Mouse (Mus musculus) intestine, embryonic 16.5 days (tissue): ENCODE data around the gene Pafah2. TPM values are rescaled to one million over a fixed set of nuclear protein-coding genes. Genes with fewer than 3 reads are reported as not detected.

Experiments used
- ATAC-seq: fragments of 200-750 bp; cut with Nextera tagmentation; 2 replicates; pipeline ENCODE4 v1.8.0; 2017; ENCODE audit warnings: moderate TSS enrichment, moderate library complexity
- H3K27ac ChIP-seq: fragments of 300-500 bp; sonication (generic); 2 replicates; pipeline ENCODE4 v1.5.1; 2014; ENCODE audit warnings: mild to moderate bottlenecking, low read length
- H3K27me3 ChIP-seq: fragments of 300-500 bp; sonication (generic); replicated peaks from 2 replicates; pipeline ENCODE4 v1.6.1; 2014; ENCODE audit warnings: low read length, control low read depth, mixed read lengths; ENCODE audit not compliant: control insufficient read depth, insufficient read depth
- H3K36me3 ChIP-seq: fragments of 300-500 bp; sonication (generic); 2 replicates; pipeline ENCODE4 v1.6.1; 2014; ENCODE audit warnings: low read length, control low read depth; ENCODE audit not compliant: control insufficient read depth, insufficient read depth
- H3K4me1 ChIP-seq: fragments of 300-500 bp; sonication (generic); 2 replicates; pipeline ENCODE4 v1.6.1; 2014; ENCODE audit warnings: low read length, control low read depth, mixed read lengths; ENCODE audit not compliant: control insufficient read depth, insufficient read depth
- H3K4me2 ChIP-seq: fragments of 300-500 bp; sonication (generic); 2 replicates; pipeline ENCODE4 v1.6.1; 2014; ENCODE audit warnings: low read depth, low read length, control low read depth
- H3K4me3 ChIP-seq: fragments of 300-500 bp; sonication (generic); 2 replicates; pipeline ENCODE4 v1.5.1; 2014; ENCODE audit warnings: mild to moderate bottlenecking, low read length
- H3K9ac ChIP-seq: fragments of 300-500 bp; sonication (generic); 2 replicates; pipeline ENCODE4 v1.6.1; 2014; ENCODE audit warnings: low read depth, low read length
- H3K9me3 ChIP-seq: fragments of 300-500 bp; sonication (generic); 2 replicates; pipeline ENCODE4 v1.6.1; 2016; ENCODE audit warnings: low read length, control low read depth; ENCODE audit not compliant: control insufficient read depth
- WGBS: fragments of 180-500 bp; shearing (Covaris S2); extraction: QIAGEN DNeasy Blood & Tissue Kit; methylation state at CpG from one replicate; pipeline ENCODE4 v1.1.7; 2014; 5-methylcytosine and 5-hydroxymethylcytosine counted together
- polyA plus RNA-seq: library from polyadenylated mRNA; unstranded; fragments of >200 nt; fragmentation: Nextera tagmentation; extraction: Ambion mirVana; gene quantifications from 2 replicates; pipeline ENCODE4 v1.2.1, GENCODE M21; 2015

Pafah2 gene
- polyA plus RNA-seq, 1 experiment from 2014 or later: 61.6 TPM

DNA sequence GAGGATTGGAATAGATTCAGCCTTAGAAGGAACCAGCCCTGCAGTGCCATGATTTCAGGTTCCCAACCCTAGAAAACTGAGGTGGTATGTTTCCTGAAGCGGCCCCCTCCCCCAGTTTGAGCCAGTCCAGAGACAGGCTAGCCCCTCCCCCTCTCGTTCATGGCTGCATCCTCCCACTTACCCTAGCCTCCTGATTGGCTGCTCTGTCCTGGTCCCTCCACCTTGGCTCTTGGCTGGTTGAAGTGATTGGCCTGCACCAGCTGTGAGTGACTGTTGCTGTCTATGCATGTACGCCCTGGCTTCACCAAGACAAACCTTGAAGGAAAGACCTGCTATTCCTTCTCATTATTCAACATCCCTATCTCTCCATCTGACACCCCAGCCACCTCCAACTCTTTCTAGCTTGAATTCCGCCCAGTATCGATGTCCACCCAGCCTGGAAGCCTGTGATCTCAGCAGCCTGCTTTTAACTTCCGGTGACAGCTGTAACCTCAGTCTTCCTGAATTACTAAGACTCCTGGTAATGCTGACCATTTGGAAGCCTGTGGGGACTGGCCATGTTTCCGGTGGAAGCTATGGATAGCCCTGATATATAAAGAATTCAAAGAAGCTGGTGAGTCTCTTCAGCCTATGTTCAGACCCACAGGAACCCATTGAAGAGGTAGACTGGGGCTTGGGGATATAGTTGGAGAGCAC lies 61.2 kb downstream of the Pafah2 start:
- ATAC-seq: no peak
- Histone ChIP-seq H3K9ac (no peak overlapping the region), H3K4me2 (no peak overlapping the region), H3K27me3 (peaks cover 8% of the 10 kb centered on the region; the same call in 1 of the 2 replicates), H3K36me3 (no peaks in the 10 kb centered on the region), H3K27ac (no peak overlapping the region), H3K4me3 (no peak overlapping the region), H3K4me1 (peaks cover 6% of the 10 kb centered on the region; the same call in 1 of the 2 replicates), H3K9me3 (no peaks in the 10 kb centered on the region)
- WGBS: 54% methylated on average over 7 of the region's 7 CpGs

DNA sequence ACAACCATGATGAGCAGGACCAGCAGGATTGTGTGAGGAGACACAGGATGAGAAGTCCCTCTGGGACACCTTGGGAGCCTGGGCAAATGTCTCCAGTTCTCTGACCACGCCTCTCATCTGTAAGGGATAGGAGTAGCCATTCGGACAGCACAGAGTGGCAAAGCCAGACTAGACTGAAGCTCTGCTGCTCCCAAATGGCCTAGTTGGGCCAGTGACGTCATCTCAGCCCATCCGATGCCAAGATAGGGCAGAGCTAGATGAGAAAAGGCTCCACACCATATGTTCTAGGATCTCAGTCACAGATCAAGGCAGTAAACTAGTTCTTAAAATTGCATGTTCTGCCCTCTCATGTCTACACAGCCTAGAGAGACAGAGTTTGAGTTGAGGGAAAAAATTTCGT lies 62.7 kb downstream of the Pafah2 start:
- ATAC-seq: no peak
- Histone ChIP-seq H3K27me3 (peaks cover 2% of the 10 kb centered on the region; the same call in 1 of the 2 replicates), H3K9ac (no peak overlapping the region), H3K36me3 (no peaks in the 10 kb centered on the region), H3K9me3 (no peaks in the 10 kb centered on the region), H3K4me3 (no peak overlapping the region), H3K27ac (no peak overlapping the region), H3K4me2 (no peak overlapping the region), H3K4me1 (peaks cover 6% of the 10 kb centered on the region; the same call in 1 of the 2 replicates)
- 76% methylated on average over 5 of the region's 5 CpGs for WGBS

DNA sequence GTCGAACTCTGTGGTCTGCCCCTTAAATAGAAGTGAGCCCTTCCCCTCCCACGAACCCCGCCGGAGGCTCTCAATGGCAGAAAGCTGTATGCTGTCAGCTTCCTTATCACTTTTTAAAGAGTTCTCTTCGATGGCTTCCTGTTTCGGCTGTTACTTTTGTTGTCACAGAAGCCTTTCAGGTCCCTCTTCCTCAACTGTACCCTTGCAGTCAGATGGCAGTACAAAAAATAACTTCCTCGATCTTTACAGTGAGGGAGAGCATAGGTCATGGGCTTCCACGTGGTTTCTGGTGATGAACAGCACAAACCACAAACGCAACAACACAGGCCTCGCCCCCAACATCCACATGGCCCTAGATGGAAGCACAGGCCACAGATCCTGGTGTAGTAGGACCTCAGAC lies 64.2 kb downstream of the Pafah2 start:
- Histone ChIP-seq H3K27me3 (no peaks in the 10 kb centered on the region), H3K27ac (no peak overlapping the region), H3K36me3 (no peaks in the 10 kb centered on the region), H3K9me3 (no peaks in the 10 kb centered on the region), H3K4me3 (no peak overlapping the region), H3K4me2 (no peak overlapping the region), H3K9ac (no peak overlapping the region), H3K4me1 (peaks cover 3% of the 10 kb centered on the region; the same call in 1 of the 2 replicates)
- WGBS: 76% methylated on average over 10 of the region's 10 CpGs
- ATAC-seq: no peak

DNA sequence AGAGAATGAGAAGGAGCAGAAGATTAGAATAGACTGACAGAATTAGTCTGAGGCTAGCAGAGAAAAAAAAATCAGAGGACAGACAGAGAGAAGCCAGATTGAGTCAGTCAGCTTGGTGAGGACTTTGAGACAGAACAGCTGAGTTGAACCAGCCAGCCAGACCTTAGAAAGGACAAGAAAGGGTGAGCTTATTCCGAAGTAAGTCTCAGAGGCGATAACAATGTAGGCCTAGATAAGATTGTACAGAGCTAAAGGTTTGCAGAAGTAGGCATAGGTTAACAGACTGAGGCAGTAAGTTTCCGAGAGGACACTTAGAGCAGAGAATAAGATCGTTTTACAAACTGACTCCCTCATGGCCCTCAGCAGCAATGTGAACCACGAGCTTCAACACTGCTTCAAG lies 65.1 kb downstream of the Pafah2 start:
- H3K36me3 ChIP-seq: no peaks in the 10 kb centered on the region
- H3K9me3 ChIP-seq: no peaks in the 10 kb centered on the region
- no peaks in the 10 kb centered on the region for H3K4me1 ChIP-seq
- H3K9ac ChIP-seq: no peak overlapping the region
- 72% methylated on average over 5 of the region's 5 CpGs for WGBS
- no peak overlapping the region for H3K4me3 ChIP-seq
- H3K27me3 ChIP-seq: no peaks in the 10 kb centered on the region
- no peak for ATAC-seq
- H3K4me2 ChIP-seq: no peak overlapping the region
- H3K27ac ChIP-seq: no peak overlapping the region

DNA sequence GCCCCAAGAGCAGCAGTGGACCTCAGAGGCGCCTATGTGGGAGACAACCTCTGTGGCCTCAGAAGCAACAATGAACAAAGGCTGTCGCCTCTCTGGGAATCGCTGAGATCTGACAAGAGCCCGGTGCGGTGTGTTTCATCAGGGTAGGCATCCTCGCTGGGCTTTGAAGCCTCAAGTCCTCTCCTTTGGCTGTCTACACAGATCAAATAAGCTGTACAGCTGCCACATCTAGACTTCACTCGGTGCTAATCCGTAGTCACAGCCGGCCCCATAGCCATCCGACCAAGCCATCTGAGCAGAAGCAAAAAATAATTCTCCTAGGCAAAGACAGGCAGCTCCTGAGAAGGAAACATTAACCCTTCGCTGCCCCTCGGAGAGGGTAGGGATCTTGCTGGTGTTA lies 69.7 kb downstream of the Pafah2 start:
- H3K9me3 ChIP-seq: no peaks in the 10 kb centered on the region
- no peak overlapping the region for H3K4me3 ChIP-seq
- no peak overlapping the region; the same call in 1 of the 2 replicates for H3K9ac ChIP-seq
- no peak overlapping the region for H3K27ac ChIP-seq
- H3K36me3 ChIP-seq: 0 out of 2 replicates have a peak, but pooled peaks cover under 1% of the 10 kb centered on the region
- ATAC-seq: no peak
- peaks cover 5% of the 10 kb centered on the region; the same call in 1 of the 2 replicates for H3K4me1 ChIP-seq
- no peak overlapping the region for H3K4me2 ChIP-seq
- WGBS: 45% methylated on average over 12 of the region's 12 CpGs
- H3K27me3 ChIP-seq: no peaks in the 10 kb centered on the region

DNA sequence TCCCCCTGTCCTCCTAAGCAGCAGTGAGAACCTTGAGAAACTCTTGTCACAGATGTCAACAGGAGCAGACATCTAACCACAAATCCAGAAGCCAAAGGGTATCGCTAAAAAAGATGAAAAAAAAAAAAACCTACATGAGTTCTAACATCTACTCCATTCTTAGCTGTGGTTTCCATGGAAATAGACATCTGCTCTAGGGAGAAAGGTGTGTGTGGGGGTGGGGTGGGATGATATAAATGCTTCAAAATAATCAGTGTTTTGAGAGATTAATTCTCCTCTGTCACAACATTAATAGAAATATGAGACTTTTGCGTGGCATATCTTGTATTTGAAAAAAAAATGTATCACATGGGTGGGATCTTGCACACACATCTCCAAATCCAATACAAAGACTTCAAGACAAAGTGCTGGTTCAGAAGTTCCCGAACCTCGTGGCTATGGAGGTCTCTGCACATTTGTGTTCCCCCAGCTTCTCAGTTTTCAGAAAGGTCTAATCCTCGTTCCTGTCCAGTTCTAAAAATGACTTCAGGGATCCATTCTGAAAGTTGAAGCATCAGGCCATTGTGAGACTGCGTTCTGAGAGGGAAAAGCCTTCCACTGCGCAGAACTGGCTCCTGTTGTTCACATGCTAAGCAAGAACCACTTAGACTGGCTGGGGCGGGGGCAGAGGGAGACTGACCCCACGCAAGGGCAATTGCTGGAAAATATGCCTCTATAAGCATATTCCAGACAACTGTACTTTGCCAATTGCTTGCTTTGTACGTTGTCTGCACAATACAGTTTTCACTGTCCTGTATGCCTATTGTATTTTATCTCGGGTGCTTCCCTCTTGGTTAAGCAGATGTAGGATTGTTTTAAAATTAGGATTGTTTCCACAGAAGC lies 70.5 kb downstream of the Pafah2 start:
- H3K4me2 ChIP-seq: no peak overlapping the region
- ATAC-seq: no peak
- no peak overlapping the region for H3K4me3 ChIP-seq
- H3K9me3 ChIP-seq: no peaks in the 10 kb centered on the region
- H3K27me3 ChIP-seq: no peaks in the 10 kb centered on the region
- H3K36me3 ChIP-seq: peaks cover 8% of the 10 kb centered on the region
- no peak overlapping the region for H3K9ac ChIP-seq
- no peak overlapping the region for H3K27ac ChIP-seq
- peaks cover 5% of the 10 kb centered on the region; the same call in 1 of the 2 replicates for H3K4me1 ChIP-seq
- 68% methylated on average over 11 of the region's 11 CpGs for WGBS

DNA sequence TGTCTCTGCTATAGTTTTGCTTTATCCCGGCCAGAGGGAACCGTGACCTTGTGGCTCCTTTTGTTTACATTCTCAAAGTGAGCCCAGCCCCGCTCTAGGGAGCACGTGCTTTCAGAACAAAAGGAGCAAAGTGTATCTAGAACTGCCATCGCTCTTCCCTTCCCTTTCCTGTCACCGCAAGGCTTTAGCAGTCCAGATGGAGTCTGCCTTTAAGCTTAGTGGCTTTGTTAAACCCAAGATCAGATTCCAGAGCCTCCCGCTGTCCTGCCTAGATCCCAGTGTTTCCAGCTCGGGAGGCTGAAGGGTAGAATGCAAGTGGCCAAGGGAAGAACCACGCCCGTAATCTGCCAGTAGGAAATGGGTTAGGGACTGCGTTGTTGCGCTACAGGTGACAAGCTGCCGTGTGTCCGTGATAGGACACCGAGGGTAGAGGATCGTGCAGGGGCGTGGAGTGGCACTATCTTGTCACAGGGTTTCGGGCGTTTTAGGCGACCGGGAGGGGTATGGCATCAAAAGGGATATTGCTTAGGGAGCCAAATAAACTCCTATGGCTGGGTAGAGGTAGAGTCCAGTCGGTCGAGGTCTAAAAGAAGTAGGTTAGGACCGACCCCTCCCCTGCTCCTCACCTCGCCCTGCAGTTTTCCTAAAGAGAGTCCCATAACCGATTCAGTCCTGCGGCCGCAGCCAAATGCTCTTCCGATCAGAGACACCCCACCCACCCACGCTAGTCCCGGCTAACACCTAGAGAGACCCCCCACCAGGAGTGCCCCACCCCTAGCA lies 71.5 kb downstream of the Pafah2 start:
- H3K27ac ChIP-seq: peak overlapping the region; percentile 68
- WGBS: 0% methylated on average over 31 of the region's 31 CpGs
- H3K9ac ChIP-seq: peak overlapping the region; percentile 89
- peak; percentile 26 for ATAC-seq
- no peaks in the 10 kb centered on the region for H3K27me3 ChIP-seq
- peaks cover 8% of the 10 kb centered on the region for H3K36me3 ChIP-seq
- peak overlapping the region; percentile 97 for H3K4me2 ChIP-seq
- peaks cover 5% of the 10 kb centered on the region; the same call in 1 of the 2 replicates for H3K4me1 ChIP-seq
- H3K9me3 ChIP-seq: no peaks in the 10 kb centered on the region
- H3K4me3 ChIP-seq: peak overlapping the region; percentile 94

DNA sequence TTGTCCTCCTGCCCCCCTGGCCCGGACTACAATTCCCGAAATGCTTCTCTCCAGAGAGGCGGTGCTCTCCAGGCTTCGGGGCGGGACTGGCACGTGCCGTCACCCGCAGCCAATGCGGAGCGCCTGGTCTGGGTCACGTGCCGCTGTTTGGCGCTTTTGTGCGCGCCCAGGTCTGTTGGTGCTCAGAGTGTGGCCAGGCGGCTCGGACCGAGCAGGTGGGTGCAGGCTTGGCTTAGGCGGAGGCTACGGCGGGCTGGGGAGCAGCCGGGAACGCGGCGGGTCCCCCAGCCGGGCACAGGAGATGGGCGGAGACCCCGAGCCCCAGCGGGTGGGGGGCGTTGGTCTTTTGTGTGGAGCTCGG lies 72.1 kb downstream of the Pafah2 start, which contains the start of gene Stmn1:
Gene Stmn1, plus strand, starts transcription at position 106 of the 361 bp plus-strand sequence.
- Histone ChIP-seq H3K27ac (peak within 1 kb of the TSS; percentile 91), H3K9me3 (no peaks in the 10 kb centered on the region), H3K4me3 (peak within 1 kb of the TSS; percentile 94), H3K27me3 (no peaks in the 10 kb centered on the region), H3K4me1 (peaks cover 5% of the 10 kb centered on the region; the same call in 1 of the 2 replicates), H3K4me2 (peak within 1 kb of the TSS; percentile 97), H3K9ac (peak within 1 kb of the TSS; percentile 89), H3K36me3 (peaks cover 12% of the 10 kb centered on the region)
- ATAC-seq: peak; percentile 96
- WGBS: under 1% methylated on average over 31 of the region's 31 CpGs
